Mouse (Mus musculus) E14TG2a.4 (cell line): ENCODE data around the gene Racgap1.

Experiments used
- CTCF ChIP-seq: conservative IDR thresholded peaks from 2 replicates; pipeline ENCODE4 v1.5.1; 2014; ENCODE audit warnings: low read length
- POU5F1 ChIP-seq: IDR thresholded peaks from 2 replicates; pipeline ENCODE4 v1.6.1; 2014; ENCODE audit warnings: low read length, borderline replicate concordance

GRCm38 (mm10) chr15:99699715-99700114 is 48.3 kb upstream of the Racgap1 start:
- TF ChIP-seq CTCF (no peak), POU5F1 (no peak)
